Mouse (Mus musculus) heart, postnatal 0 days (tissue): ENCODE results near the gene Carmil1.

ENCODE experiments used
- CTCF ChIP-seq: IDR thresholded peaks from 2 replicates; pipeline ENCODE4 v1.5.1; 2016; ENCODE audit warnings: antibody characterized with exemption, control low read depth, low read depth
- EP300 ChIP-seq: IDR thresholded peaks from 2 replicates; pipeline ENCODE4 v1.6.1; 2016; ENCODE audit warnings: antibody characterized with exemption, low read depth

- TF ChIP-seq CTCF = no peak
- TF ChIP-seq EP300 = no peak
Observed at GRCm38 (mm10) chr13:24018515-24018914, 262.1 kb downstream of the Carmil1 start.
